Mouse (Mus musculus) gastrocnemius, postnatal 25 days (tissue): ENCODE measurements around the gene Zbtb20. TPM values are rescaled to one million over a fixed set of nuclear protein-coding genes. Genes with fewer than 3 reads are reported as not detected.

Experiments
- DNase-seq: peaks from one replicate; pipeline ENCODE4 v3.0.0; 2022
- total RNA-seq, 2 experiments: library from RNA; stranded (reverse); gene quantifications; 1 replicate in 1 of 2; 2 replicates in 1 of 2; pipeline ENCODE4 v1.2.3; 2021

The Zbtb20 gene
- total RNA-seq, 2 experiments from 2014 or later = 86.5 to 93.4 TPM

- no peak for DNase-seq
These were observed 572.7 kb downstream of the Zbtb20 start for GRCm38 (mm10) chr16:43448141-43448981.

DNA sequence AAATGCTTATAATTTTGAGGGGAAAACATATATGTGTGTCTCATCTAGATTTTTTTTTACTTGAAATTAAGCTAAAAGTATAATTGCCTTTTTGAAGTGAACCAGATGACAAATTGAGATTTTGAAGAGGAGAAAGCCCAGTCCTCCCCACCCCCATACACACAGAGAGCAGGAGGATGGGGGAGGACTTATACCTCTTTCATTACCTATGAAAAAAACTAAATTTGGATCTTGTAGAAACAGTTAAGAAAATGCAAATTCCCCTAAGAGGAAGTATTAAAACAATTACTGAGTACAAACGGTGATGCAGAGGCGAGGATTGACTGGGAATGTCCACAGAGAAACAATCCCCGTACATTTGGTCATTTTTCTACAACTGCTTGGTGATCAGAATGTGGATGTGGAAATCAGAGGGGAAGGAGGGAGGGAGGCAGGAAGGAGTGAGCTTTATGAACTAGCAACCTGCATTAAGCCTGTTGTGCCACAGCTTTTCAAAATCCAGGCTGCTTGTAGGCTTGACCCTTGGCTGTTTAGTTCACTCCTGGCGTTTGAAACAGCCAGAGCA lies 578.8 kb downstream of the Zbtb20 start:
- no peak for DNase-seq

- no peak for DNase-seq
These were observed 580.9 kb downstream of the Zbtb20 start for GRCm38 (mm10) chr16:43456446-43457172.

DNA sequence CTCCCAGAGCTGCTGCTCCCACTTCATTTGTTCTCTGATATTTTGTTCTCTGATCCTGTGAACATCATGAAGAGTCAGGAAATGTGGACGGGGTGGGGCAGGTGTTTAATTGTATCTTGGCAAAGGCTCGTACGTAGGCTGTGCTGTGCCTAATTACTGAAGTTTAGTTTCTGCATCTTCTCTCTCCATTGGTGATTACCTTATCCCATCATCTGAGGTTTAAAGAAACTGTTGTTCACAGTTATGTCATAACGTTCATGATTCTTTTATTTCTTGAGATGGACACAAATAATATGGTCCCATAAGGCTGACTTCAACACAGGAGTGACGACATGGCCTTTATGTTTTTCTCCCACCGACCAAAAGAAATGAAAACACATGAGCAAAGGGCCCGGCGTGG lies 582.1 kb downstream of the Zbtb20 start:
- DNase-seq = no peak

DNA sequence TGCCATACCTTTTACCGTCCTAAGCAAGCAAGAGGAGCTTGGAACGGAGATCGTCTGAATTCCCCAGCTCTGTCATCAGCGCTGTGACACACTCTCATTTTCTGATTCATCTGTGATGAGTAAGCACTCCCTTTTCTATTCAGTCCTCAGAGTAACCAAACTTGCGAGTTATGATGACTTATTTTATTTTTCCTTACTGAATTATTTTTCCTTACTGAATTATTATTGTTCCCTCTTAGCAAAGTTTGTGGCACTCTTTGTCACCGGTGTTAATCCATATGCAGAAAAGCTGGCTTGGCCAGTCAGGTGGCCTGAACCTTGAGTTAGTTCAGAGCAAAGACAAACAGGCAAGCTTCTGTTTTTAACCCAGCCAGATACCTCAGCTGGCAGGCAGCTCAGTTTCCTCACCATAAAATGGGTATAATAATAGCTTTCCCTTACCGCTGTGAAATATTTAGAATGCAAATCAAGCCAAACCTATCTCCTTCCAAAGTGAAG lies 583.1 kb downstream of the Zbtb20 start:
- DNase-seq = no peak

DNA sequence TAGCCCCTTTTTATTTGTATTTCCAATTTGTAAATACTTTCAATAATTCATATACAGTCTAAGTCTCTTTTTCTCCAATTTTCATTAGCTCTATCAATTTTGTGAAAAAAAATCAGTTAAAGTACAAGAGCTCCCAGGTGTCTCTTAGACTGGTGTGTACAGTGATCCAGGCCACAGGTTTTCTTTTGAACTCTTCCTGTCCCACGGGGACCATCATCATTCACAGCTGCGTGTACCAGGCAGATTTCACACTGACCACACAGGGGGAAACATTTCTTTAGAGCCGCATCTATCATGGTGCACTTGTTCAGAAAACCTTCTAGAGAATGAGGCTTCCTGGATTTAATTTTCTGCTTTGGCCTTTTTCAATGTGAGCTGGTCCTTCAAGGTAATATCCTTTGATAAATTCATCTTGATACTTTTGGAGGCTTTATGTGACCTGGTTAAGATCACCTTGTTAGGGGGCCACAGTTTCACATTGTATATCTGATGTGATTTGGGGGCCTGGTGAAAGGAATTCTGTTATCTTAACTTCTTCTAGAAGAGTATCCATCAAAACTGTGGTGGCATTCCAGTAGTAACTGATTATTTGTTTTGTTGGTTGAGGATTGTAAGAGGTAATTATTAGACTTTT lies 586.2 kb downstream of the Zbtb20 start:
- DNase-seq = no peak

DNA sequence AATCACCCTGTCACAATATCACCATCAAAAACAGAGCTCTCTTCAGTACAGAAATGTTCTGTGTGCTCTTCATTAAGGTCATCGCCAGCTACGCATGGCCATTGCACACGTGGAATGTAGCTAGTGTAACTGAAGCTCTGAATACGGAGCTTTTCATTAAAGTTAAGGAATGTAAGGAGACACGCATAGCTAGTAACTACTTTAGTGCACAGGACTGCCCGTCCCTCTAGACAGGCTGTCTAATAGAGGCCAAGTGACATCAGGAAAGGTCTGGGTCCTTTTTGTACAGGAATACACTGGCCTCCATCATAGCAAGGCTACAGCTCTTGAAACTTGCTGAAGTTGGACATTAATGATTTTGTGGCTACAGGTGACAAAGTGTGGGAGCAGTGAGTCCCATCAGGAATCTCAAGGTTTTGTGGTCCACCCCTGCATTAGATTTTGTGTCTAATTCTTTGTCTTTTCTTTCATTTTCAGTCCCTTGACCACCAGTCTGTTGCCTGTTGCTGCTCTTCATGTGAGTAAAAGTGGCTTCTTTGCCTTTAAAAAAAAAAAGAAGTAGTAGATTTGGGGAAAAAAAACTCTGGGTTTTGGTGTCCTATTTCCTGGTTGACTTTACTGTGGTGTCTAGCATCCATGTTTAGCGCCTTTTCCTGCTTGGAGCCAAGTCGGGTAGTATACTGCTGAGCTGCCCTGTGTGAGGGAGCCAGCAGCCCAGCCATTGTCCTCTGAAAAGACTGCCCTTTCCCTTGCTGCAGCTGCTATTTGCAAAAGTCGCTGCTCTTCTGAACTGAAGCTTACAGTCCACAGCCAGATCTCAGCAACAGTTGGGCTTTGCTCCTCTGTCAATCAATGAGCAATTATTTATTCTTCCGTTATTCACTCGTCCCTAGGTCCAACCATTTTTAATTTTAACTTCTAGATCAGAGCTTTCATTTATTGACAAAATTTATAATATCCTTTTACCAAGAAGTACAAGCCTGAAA lies 587.1 kb downstream of the Zbtb20 start:
- no peak for DNase-seq

DNA sequence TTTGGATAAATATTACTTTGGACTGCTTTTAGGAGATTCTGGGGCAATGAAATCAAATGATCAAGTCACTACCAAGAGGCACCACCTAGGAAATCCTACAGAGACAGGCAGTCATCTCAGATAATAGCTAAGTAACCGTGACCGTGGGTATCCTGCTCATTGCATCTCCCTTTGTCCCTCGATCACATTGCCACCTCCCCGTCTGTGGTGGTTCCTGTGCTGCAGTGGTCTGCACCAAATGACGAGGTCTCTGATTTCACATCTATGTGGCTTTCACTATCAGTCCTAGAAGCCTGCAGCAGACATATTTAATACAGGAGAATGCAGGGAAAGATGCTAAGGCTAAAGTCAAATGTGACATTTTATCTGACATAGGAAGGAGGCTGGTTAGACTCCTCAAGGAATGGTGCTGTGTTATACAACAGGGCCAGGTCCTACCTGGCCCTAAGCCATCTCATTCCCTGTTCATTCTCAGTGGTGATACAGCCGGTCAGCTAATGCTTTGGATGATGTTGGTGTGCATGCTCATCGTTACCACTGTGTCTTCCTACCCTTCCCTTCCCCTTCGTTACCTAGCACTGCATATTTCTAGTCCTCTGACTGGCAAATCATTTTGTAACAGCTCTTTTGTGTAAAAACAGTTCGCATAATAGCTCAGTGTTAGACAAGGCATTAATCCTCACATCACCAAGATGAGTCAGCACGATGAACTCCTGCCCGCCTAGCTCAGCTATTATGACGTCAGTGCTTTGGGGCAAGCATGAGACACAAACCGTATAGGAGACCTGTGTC lies 588.2 kb downstream of the Zbtb20 start:
- no peak for DNase-seq

DNA sequence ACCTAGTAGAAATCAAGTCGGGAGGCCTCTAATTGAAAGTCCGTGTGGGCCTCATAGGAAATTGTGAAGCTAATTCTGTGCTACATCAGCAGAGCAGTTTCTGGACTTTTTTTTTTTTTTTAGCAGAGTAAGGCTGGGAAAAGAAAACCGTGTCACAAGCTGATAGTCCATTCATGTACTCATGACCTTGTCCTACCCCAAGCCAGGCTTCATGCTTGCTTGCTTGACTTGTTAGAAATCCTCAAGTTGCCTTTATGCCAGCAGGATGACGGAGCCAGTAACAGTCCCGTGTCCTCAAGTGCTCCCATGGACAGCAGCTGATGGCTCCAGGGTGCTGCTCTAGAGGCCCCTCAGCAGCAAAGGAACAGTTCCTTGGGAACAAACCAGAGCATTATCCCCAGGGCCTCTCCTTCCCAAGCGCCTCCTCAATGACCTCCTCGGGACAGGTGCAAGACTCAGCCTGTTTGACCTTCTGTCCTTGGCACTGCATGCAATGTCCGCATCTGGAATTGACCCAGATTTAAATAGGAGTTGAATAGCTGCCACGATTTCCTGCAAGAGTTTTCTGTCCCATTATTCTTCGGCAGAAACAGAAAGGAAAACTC lies 588.9 kb downstream of the Zbtb20 start:
- peak; percentile 86 for DNase-seq

- DNase-seq = no peak
These were observed 589.7 kb downstream of the Zbtb20 start for GRCm38 (mm10) chr16:43465368-43465839.

DNA sequence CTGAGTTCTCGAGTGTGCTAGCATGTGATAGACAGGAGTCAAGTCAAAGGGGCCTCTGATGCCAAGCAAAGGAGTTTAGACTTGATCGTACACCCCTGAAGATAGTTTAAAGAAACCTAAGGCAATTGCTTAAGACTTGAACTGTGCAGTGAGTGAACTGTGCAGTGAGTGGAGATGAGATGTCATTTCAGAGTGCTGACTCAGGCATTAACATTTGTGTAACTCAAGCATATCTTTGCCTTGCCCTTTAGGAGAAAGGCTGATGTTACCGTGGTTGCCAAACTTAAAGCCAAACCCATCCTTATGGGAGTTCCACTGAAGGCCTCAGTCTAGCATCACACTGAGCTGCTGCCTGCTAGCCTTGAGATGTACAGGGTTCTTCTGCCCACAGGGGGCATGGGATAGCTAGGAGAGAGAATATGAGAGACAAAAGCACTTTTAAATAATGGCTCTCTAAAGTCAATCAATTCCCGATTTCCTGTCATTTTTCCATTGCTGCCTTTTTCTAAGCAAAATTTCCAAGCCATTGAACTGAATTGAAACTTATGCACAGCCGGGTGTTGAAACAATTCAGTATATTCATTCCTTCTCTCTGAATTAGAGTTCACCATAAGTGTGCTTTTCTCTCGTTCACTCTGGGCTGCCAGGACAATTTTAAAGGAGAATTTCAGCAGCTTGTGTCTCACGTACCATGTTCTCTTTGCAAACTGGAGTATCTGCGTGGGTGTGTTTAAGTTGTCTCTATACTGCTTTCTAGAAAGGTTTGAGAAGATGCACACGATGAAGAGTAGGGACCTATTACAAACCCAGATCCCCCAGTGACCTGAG lies 590.5 kb downstream of the Zbtb20 start:
- DNase-seq = no peak

GRCm38 (mm10) chr16:43466749-43467065 lies 591.0 kb downstream of the Zbtb20 start:
- DNase-seq = no peak

DNA sequence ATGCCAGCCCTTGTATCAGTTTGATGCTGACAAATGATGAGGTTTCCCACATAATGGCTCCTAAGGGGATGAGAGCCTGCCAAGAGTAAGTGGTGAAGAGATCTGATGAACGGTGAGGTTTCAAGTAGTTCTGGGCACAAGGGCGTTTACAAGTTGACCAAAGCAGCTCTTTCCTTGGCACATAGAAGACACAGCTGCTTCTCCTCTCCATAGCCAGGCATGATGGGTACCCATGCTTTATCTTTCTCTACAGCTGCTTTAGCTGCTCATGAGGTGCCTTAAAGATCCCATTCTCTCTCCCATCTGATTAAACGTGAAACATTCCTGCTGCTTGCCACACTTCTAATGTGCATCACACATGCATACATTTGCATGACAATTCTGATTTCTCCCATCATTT lies 595.4 kb downstream of the Zbtb20 start:
- no peak for DNase-seq

DNA sequence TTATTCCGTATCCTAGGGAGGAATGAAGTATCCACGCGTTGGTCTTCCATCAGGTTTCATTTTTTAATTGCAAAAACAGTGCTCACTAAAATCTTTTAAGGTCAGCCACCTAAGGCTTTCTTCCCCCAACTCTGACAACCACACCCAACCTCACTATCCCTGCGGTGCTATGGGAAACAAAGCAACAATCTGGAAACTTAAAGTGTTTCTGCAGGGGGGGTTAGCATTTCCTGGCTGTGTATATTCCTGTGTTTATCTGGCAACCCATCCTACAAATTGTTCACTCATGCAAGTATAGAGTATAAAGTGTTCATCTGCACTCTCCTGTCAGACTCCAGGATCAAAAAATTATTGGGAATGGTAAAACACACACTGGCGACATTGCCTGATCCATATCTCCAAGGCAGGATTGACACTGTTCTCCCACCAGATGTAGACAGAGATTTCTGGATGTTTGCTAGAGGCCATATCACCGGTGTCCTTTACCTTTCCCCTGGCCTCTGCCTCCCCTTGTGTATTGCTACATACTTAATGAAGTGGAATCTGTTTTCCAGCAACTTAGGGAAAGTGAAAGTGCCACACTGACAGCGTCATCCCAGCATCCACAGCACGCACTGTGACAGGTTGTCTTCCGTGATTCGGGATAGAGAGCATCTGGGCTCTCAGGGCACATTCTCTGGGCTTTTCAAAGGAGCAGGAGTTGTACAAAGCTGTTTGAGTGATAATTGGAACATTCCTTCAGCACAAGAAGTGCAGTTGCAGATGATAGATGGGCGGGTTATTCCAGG lies 599.5 kb downstream of the Zbtb20 start:
- no peak for DNase-seq

- DNase-seq = no peak
These were observed 601.2 kb downstream of the Zbtb20 start for GRCm38 (mm10) chr16:43476921-43477320.

DNA sequence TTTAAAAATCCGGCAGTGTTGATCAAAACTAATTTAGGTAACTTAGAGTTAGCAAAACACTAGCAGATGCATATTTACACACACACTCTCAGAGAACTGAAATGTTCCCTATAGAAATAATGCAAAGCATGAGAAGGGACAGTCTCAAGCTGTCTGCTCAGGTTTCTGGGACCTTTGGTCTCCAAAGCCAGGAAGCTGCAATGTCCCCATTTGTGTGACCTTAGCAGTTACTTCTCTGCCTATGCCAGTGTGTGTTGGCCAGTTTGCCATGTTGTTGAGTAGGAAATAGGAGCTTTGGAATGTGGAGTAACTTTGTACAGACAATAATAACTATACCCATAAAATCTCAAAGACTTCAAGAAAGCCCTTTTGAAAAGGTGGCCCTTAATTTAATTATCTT lies 602.7 kb downstream of the Zbtb20 start:
- no peak for DNase-seq

- no peak for DNase-seq
These were observed 604.9 kb downstream of the Zbtb20 start for GRCm38 (mm10) chr16:43480532-43480931.

DNA sequence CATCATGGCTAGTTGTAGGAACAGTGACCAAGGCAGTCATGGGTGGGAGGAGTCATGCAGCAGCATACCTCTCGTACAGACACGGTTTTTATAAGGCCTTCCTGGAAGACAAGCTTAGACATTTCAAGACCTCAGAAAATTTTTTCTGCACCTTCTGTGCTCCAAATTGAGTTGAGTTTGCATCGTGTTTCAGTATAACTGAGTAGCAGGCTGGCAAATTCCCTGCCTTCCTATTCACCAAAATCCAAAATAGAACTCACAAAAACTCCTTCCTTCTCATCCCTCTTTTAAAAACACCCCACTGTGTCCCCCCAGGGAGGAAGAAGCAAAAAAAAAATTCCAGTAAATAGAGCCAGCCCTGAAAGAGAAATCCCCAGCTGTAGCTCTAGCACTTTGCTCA lies 606.4 kb downstream of the Zbtb20 start:
- no peak for DNase-seq
